Mouse (Mus musculus) lung, postnatal 0 days (tissue): Measurements from ENCODE around the gene Baz2b. TPM values are rescaled to one million over a fixed set of nuclear protein-coding genes. Genes with fewer than 3 reads are reported as not detected.

Experiments
- ATAC-seq: fragments of 200-750 bp; cut with Nextera tagmentation; 2 replicates; pipeline ENCODE4 v1.8.0; 2017; ENCODE audit warnings: moderate library complexity
- DNase-seq: peaks from one replicate; pipeline ENCODE4 v3.0.0-alpha.2; 2016; ENCODE audit warnings: low spot score
- H3K27ac ChIP-seq: fragments of 300-500 bp; sonication (generic); 2 replicates; pipeline ENCODE4 v1.5.1; 2014; ENCODE audit warnings: antibody characterized with exemption, mild to moderate bottlenecking, low read length, mixed read lengths
- H3K27me3 ChIP-seq: fragments of 300-500 bp; sonication (generic); replicated peaks from 2 replicates; pipeline ENCODE4 v1.6.1; 2014; ENCODE audit warnings: low read length, mixed read lengths; ENCODE audit not compliant: insufficient read depth
- H3K36me3 ChIP-seq: fragments of 300-500 bp; sonication (generic); 2 replicates; pipeline ENCODE4 v1.6.1; 2014; ENCODE audit warnings: low read length, mixed read lengths; ENCODE audit not compliant: insufficient read depth
- H3K4me1 ChIP-seq: fragments of 300-500 bp; sonication (generic); 2 replicates; pipeline ENCODE4 v1.6.1; 2014; ENCODE audit warnings: antibody characterized with exemption, low read depth, low read length, mixed read lengths; ENCODE audit not compliant: insufficient read depth
- H3K4me2 ChIP-seq: fragments of 300-500 bp; sonication (generic); replicated peaks from 2 replicates; pipeline ENCODE4 v1.6.1; 2014; ENCODE audit warnings: low read depth, mild to moderate bottlenecking, low read length, moderate library complexity, mixed read lengths
- H3K4me3 ChIP-seq: fragments of 300-500 bp; sonication (generic); 2 replicates; pipeline ENCODE4 v1.5.1; 2014; ENCODE audit warnings: low read depth, low read length
- H3K9ac ChIP-seq: fragments of 300-500 bp; sonication (generic); replicated peaks from 2 replicates; pipeline ENCODE4 v1.6.1; 2014; ENCODE audit warnings: low read depth, mild to moderate bottlenecking
- H3K9me3 ChIP-seq: fragments of 300-500 bp; sonication (generic); 2 replicates; pipeline ENCODE4 v1.6.1; 2016; ENCODE audit warnings: low read length, mixed read lengths
- CTCF ChIP-seq: IDR thresholded peaks from 2 replicates; pipeline ENCODE4 v1.5.1; 2016; ENCODE audit warnings: antibody characterized with exemption, mild to moderate bottlenecking
- EP300 ChIP-seq: IDR thresholded peaks from 2 replicates; pipeline ENCODE4 v1.6.1; 2016; ENCODE audit warnings: antibody characterized with exemption, mild to moderate bottlenecking, control low read depth
- WGBS: fragments of 180-500 bp; shearing (Covaris S2); extraction: QIAGEN DNeasy Blood & Tissue Kit; methylation state at CpG from one replicate; pipeline ENCODE4 v1.1.7; 2014; 5-methylcytosine and 5-hydroxymethylcytosine counted together
- polyA plus RNA-seq: library from polyadenylated mRNA; unstranded; fragments of >200 nt; fragmentation: Nextera tagmentation; extraction: Ambion mirVana; gene quantifications from 2 replicates; pipeline ENCODE4 v1.2.1, GENCODE M21; 2015

The Baz2b gene
- polyA plus RNA-seq, 1 experiment from 2014 or later, result 63.0 TPM

GRCm38 (mm10) chr2:59898666-59899065, 311.0 kb downstream of the Baz2b start:
- Histone ChIP-seq H3K4me1 (0 out of 2 replicates have a peak, but pooled peaks cover 5% of the 10 kb centered on the region), H3K27me3 (no peaks in the 10 kb centered on the region), H3K4me2 (no peak overlapping the region), H3K4me3 (no peak overlapping the region), H3K36me3 (peaks cover 24% of the 10 kb centered on the region; the same call in 1 of the 2 replicates), H3K9ac (no peak overlapping the region), H3K27ac (no peak overlapping the region), H3K9me3 (no peaks in the 10 kb centered on the region)
- DNase-seq, result no peak
- TF ChIP-seq EP300 (no peak), CTCF (no peak)
- ATAC-seq, result no peak
- 85% methylated on average over 4 of the region's 4 CpGs for whole genome bisulfite sequencing

- Histone ChIP-seq H3K27ac (no peak overlapping the region), H3K4me1 (0 out of 2 replicates have a peak, but pooled peaks cover 5% of the 10 kb centered on the region), H3K9me3 (no peaks in the 10 kb centered on the region), H3K27me3 (no peaks in the 10 kb centered on the region), H3K9ac (no peak overlapping the region), H3K4me3 (no peak overlapping the region), H3K4me2 (no peak overlapping the region), H3K36me3 (peaks cover 20% of the 10 kb centered on the region; the same call in 1 of the 2 replicates)
- TF ChIP-seq EP300, result no peak
- DNase-seq, result no peak
- ATAC-seq, result no peak
- WGBS, result 89% methylated on average over 5 of the region's 7 CpGs
Measured at GRCm38 (mm10) chr2:59898105-59898504, 311.5 kb downstream of the Baz2b start.

- 49% methylated on average over 8 of the region's 8 CpGs for WGBS
- Histone ChIP-seq H3K27ac (no peak overlapping the region), H3K4me1 (0 out of 2 replicates have a peak, but pooled peaks cover 5% of the 10 kb centered on the region), H3K9me3 (no peaks in the 10 kb centered on the region), H3K9ac (no peak overlapping the region), H3K27me3 (no peaks in the 10 kb centered on the region), H3K36me3 (peaks cover 15% of the 10 kb centered on the region; the same call in 1 of the 2 replicates), H3K4me3 (no peak overlapping the region), H3K4me2 (no peak overlapping the region)
- ATAC-seq (peak; percentile 77), DNase-seq (peak; percentile 60)
- TF ChIP-seq EP300 (no peak), CTCF (no peak)
Measured at GRCm38 (mm10) chr2:59896837-59897236, 312.8 kb downstream of the Baz2b start.

GRCm38 (mm10) chr2:59896400-59896799, 313.2 kb downstream of the Baz2b start:
- H3K27ac ChIP-seq, result no peak overlapping the region

GRCm38 (mm10) chr2:59889699-59890098, 319.9 kb downstream of the Baz2b start:
- TF ChIP-seq CTCF (no peak), EP300 (no peak)

More at GRCm38 (mm10) chr2:59896400-59896799, 313.2 kb downstream of the Baz2b start:
- no peak overlapping the region for H3K4me3 ChIP-seq
- peak; percentile 50 for DNase-seq
- no peaks in the 10 kb centered on the region for H3K27me3 ChIP-seq
- H3K4me2 ChIP-seq, result no peak overlapping the region
- TF ChIP-seq EP300 (no peak), CTCF (no peak)
- H3K9me3 ChIP-seq, result no peaks in the 10 kb centered on the region
- peaks cover 12% of the 10 kb centered on the region; the same call in 1 of the 2 replicates for H3K36me3 ChIP-seq
- ATAC-seq, result peak; percentile 67
- no peak overlapping the region for H3K9ac ChIP-seq
- WGBS, result 52% methylated on average over 7 of the region's 7 CpGs
- 0 out of 2 replicates have a peak, but pooled peaks cover 5% of the 10 kb centered on the region for H3K4me1 ChIP-seq

GRCm38 (mm10) chr2:59882742-59883281, 326.8 kb downstream of the Baz2b start:
- DNase-seq (peak; percentile 38), ATAC-seq (peak; percentile 52)
- Histone ChIP-seq H3K36me3 (no peaks in the 10 kb centered on the region), H3K4me3 (peak overlapping the region; percentile 92), H3K4me2 (peak overlapping the region; percentile 75), H3K9me3 (no peaks in the 10 kb centered on the region), H3K9ac (peak overlapping the region; percentile 72; the same call in 1 of the 2 replicates), H3K4me1 (0 out of 2 replicates have a peak, but pooled peaks cover 4% of the 10 kb centered on the region), H3K27ac (peak overlapping the region; percentile 82; the same call in 1 of the 2 replicates), H3K27me3 (no peaks in the 10 kb centered on the region)
- no peak for TF ChIP-seq EP300
- TF ChIP-seq CTCF, result no peak
- 42% methylated on average over 8 of the region's 8 CpGs for WGBS

More at GRCm38 (mm10) chr2:59889699-59890098, 319.9 kb downstream of the Baz2b start:
- H3K36me3 ChIP-seq, result no peaks in the 10 kb centered on the region
- H3K4me3 ChIP-seq, result no peak overlapping the region
- no peak overlapping the region for H3K4me2 ChIP-seq
- 91% methylated on average over 6 of the region's 6 CpGs for WGBS
- no peaks in the 10 kb centered on the region for H3K27me3 ChIP-seq
- DNase-seq, result no peak
- H3K9me3 ChIP-seq, result no peaks in the 10 kb centered on the region
- no peak overlapping the region for H3K9ac ChIP-seq
- ATAC-seq, result no peak
- no peak overlapping the region for H3K27ac ChIP-seq
- no peaks in the 10 kb centered on the region for H3K4me1 ChIP-seq
